Mouse (Mus musculus) liver, postnatal 0 days (tissue): ENCODE results near the gene Gm32742.

Experiments used
- CTCF ChIP-seq: sonication (generic); IDR thresholded peaks from 2 replicates; pipeline ENCODE4 v1.5.1; 2016; ENCODE audit warnings: antibody characterized with exemption, low read depth
- EP300 ChIP-seq: IDR thresholded peaks from 2 replicates; pipeline ENCODE4 v1.6.1; 2016; ENCODE audit warnings: antibody characterized with exemption, low read depth, mild to moderate bottlenecking

DNA sequence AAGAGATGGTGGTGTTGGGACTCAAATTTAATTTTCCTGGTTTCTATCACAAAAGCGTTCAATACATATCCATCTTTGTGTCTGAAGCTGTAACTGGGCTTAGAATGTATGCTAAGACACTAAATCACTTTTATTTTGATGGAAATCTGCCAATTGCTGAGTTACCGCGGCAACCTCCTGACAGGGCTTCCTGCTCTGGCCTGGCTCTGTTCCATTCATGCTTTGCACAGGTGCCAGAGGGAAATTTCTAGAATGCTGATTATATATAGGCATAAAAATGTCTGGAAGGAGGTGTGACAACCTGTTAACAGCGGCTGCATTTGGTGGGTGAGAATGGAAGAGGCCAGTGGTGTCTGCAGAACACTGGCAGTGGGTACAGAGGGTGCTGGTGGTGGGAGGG, 18.8 kb downstream of the Gm32742 start:
- no peak for TF ChIP-seq EP300
- no peak for TF ChIP-seq CTCF
